Mouse (Mus musculus) olfactory bulb, adult 2 months (tissue): Measurements from ENCODE around the gene Cd3eap. TPM values are rescaled to one million over a fixed set of nuclear protein-coding genes. Genes with fewer than 3 reads are reported as not detected.

Experiments used
- H3K27ac ChIP-seq: fragments of 200-500 bp; 2 replicates; pipeline ENCODE4 v1.5.1; 2012; ENCODE audit warnings: low read depth, low read length; ENCODE audit not compliant: insufficient read depth
- H3K4me1 ChIP-seq: fragments of 200-500 bp; 2 replicates; pipeline ENCODE4 v1.6.1; 2012; ENCODE audit warnings: low read length; ENCODE audit not compliant: control insufficient read depth, insufficient read depth
- H3K4me3 ChIP-seq: fragments of 200-500 bp; 2 replicates; pipeline ENCODE4 v1.5.1; 2012; ENCODE audit warnings: mild to moderate bottlenecking, low read depth, low read length, moderate library complexity; ENCODE audit not compliant: insufficient read depth
- CTCF ChIP-seq: fragments of 200-500 bp; IDR thresholded peaks from 2 replicates; pipeline ENCODE4 v1.5.1; 2012; ENCODE audit warnings: low read depth, mild to moderate bottlenecking, low read length, moderate library complexity; ENCODE audit not compliant: insufficient read depth
- POLR2A ChIP-seq: fragments of 200-500 bp; IDR thresholded peaks from 2 replicates; pipeline ENCODE4 v1.6.1; 2012; ENCODE audit warnings: mild to moderate bottlenecking, low read depth, low read length, moderate library complexity; ENCODE audit not compliant: insufficient read depth
- WGBS: fragments of 180-500 bp; shearing (Covaris S2); methylation state at CpG from one replicate; pipeline ENCODE4 v1.1.7; 2018; 5-methylcytosine and 5-hydroxymethylcytosine counted together
- polyA plus RNA-seq: library from polyadenylated mRNA; stranded (reverse); fragments of >200 nt; gene quantifications from 2 replicates; pipeline ENCODE4 v1.2.4, GENCODE M21; 2012; ENCODE audit warnings: low replicate concordance; ENCODE audit not compliant: missing spikeins, insufficient read depth, insufficient read length

Gene Cd3eap
- polyA plus RNA-seq, 1 experiment: not detected

GRCm38 (mm10) chr7:19369823-19370425, 10.6 kb upstream of the Cd3eap start:
- TF ChIP-seq POLR2A: peak; percentile 48; the same call in 1 of the 2 replicates
- TF ChIP-seq CTCF: peak; percentile 86
- 10% methylated on average over 46 of the region's 46 CpGs for WGBS
- Histone ChIP-seq H3K4me3 (peak overlapping the region; percentile 50), H3K4me1 (peaks cover 9% of the 10 kb centered on the region), H3K27ac (no peak overlapping the region)

DNA sequence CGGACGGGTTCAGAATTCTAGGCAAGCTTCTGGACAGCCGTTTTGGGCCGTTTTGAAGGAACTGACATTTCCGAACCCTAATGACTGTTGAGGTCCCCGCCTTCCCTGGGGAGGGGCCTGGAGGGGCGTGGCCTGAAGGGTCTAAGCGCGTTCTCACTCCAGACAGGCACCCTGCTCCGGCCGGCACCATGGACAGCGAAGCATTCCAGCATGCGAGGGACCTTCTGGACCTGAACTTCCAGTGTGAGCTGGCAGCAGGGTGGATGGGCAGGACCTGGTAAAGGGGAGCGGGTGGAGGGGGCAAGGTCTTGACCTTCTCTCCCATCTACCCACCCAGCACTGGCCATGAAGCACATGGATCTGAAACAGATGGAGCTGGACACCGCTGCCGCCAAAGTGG, 9.1 kb upstream of the Cd3eap start:
- Histone ChIP-seq H3K4me3 (no peak overlapping the region), H3K4me1 (peaks cover 9% of the 10 kb centered on the region), H3K27ac (no peak overlapping the region)
- TF ChIP-seq POLR2A: no peak
- no peak for TF ChIP-seq CTCF
- WGBS: 36% methylated on average over 16 of the region's 16 CpGs

GRCm38 (mm10) chr7:19365376-19365775, 6.1 kb upstream of the Cd3eap start:
- H3K4me3 ChIP-seq: no peak overlapping the region
- H3K27ac ChIP-seq: no peak overlapping the region
- WGBS: 81% methylated on average over 4 of the region's 4 CpGs
- H3K4me1 ChIP-seq: peaks cover 26% of the 10 kb centered on the region
- TF ChIP-seq POLR2A (no peak), CTCF (no peak)

DNA sequence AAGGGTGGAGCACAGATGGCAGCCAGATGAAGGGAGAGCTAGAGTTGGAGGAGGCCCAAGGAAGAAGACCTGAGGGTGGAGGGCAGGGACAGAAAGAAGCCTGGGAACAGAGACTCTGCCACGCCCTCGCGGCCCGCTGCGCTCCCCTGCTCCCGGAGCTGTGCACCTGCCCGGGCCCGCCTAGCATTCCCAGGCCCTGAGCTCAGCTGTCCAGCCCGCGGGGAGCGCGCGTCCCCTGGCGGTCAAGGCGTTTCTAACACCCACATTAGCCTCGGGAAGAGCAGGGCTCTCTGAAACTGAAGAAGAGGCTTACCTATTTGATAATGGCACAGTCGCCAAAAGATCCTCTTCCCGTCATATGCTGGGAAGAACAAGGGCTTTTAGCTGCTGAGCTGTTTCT, 4.6 kb upstream of the Cd3eap start:
- WGBS: 11% methylated on average over 18 of the region's 18 CpGs
- H3K27ac ChIP-seq: no peak overlapping the region
- H3K4me3 ChIP-seq: no peak overlapping the region
- TF ChIP-seq CTCF (peak; percentile 50; the same call in 1 of the 2 replicates), POLR2A (no peak)
- H3K4me1 ChIP-seq: peaks cover 24% of the 10 kb centered on the region

GRCm38 (mm10) chr7:19362276-19362675, 3.0 kb upstream of the Cd3eap start:
- WGBS: 53% methylated on average over 4 of the region's 4 CpGs
- TF ChIP-seq POLR2A (no peak), CTCF (no peak)
- H3K27ac ChIP-seq: no peak overlapping the region
- H3K4me3 ChIP-seq: no peak overlapping the region
- H3K4me1 ChIP-seq: peaks cover 26% of the 10 kb centered on the region

DNA sequence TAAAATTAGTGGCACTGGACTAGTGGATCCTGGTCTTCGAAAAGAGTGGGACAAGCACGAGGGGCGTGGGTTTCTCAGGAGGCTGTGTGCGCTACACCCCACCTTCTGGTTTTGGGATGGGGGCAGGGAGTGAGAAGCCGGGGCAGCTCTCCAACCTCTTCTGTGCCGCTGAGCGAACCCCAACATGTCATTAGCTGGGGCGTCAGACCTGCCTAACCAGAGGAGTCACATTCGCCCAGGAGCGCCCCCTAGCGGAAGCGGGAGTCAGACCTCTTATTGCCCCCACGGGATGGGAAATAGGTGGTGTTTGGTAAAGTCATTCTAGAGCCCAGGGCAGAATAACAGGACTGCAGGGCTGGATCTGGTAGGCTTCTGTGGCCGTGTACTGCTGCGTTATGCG, 2.4 kb upstream of the Cd3eap start:
- 6% methylated on average over 16 of the region's 16 CpGs for WGBS
- Histone ChIP-seq H3K4me1 (peaks cover 26% of the 10 kb centered on the region), H3K4me3 (peak overlapping the region; percentile 65), H3K27ac (no peak overlapping the region)
- TF ChIP-seq CTCF (peak; percentile 72), POLR2A (no peak)

- Histone ChIP-seq H3K27ac (no peak overlapping the region), H3K4me3 (peak overlapping the region; percentile 65), H3K4me1 (peaks cover 29% of the 10 kb centered on the region)
- TF ChIP-seq POLR2A (no peak), CTCF (no peak)
- under 1% methylated on average over 26 of the region's 27 CpGs for WGBS
Observed at GRCm38 (mm10) chr7:19360944-19361343, 1.7 kb upstream of the Cd3eap start.

- H3K4me3 ChIP-seq: peak overlapping the region; percentile 65
- TF ChIP-seq CTCF (no peak), POLR2A (no peak)
- under 1% methylated on average over 45 of the region's 45 CpGs for WGBS
- no peak overlapping the region for H3K27ac ChIP-seq
- H3K4me1 ChIP-seq: peaks cover 30% of the 10 kb centered on the region
Observed at GRCm38 (mm10) chr7:19359892-19360641, 784 bp upstream of the Cd3eap start.

DNA sequence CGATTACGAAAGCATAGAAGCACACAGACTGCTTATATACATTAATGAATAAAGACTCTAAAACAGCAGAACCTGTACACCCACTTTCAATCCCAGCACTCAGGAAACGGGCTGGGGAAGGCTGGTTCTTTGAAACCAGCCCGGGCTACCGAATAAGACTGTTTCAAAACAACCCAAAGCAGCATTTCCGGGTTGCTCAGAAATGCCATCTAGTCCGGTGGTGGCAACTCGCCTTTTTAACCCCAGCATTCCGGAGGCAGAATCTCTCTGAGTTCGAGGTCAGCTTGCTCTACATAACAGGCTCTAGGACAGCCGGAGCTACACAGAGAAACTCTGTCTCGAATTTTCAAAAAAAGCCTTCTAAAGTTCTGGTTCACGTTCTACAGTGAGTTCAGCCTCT, 649 bp downstream of the Cd3eap start:
- WGBS: 13% methylated on average over 13 of the region's 13 CpGs
- Histone ChIP-seq H3K4me3 (peak overlapping the region; percentile 65; the same call in 1 of the 2 replicates), H3K4me1 (peaks cover 30% of the 10 kb centered on the region), H3K27ac (no peak overlapping the region)
- no peak for TF ChIP-seq CTCF
- TF ChIP-seq POLR2A: no peak
